Mouse (Mus musculus) spleen, adult 18-20 months (tissue): ENCODE measurements at regions not wholly inside any gene's neighbourhood (a gene's known extent, or its start where the extent isn't known, plus 50 kb on each side); places are given as distances from the start of the nearest gene placed in this dataset.

ENCODE experiments used
- DNase-seq, 2 experiments: peaks; one replicate each; pipeline ENCODE4 v3.0.0; 2022; ENCODE audit warnings: mixed read lengths in 2 of 2

GRCm38 (mm10) chr6:127311192-127312054, 135.2 kb upstream of the Parp11 start:
- DNase-seq, result no peak

- DNase-seq, result no peak
Observed at GRCm38 (mm10) chr6:127317309-127317708, 129.3 kb upstream of the Parp11 start.

- no peak for DNase-seq
Observed at GRCm38 (mm10) chr6:127318746-127319582, 127.7 kb upstream of the Parp11 start.

- no peak for DNase-seq
Observed at GRCm38 (mm10) chr6:127320600-127320999, 126.0 kb upstream of the Parp11 start.

- no peak for DNase-seq
Observed at GRCm38 (mm10) chr6:127321031-127321430, 125.6 kb upstream of the Parp11 start.

- no peak for DNase-seq
Observed at GRCm38 (mm10) chr6:127322398-127322797, 124.2 kb upstream of the Parp11 start.

GRCm38 (mm10) chr6:127324984-127325383, 121.7 kb upstream of the Parp11 start:
- no peak for DNase-seq

GRCm38 (mm10) chr6:127325596-127326332, 120.9 kb upstream of the Parp11 start:
- DNase-seq, result no peak

GRCm38 (mm10) chr6:127326333-127326729, 120.3 kb upstream of the Parp11 start:
- no peak for DNase-seq

GRCm38 (mm10) chr6:127329191-127330014, 117.2 kb upstream of the Parp11 start:
- DNase-seq, result no peak

- peak; percentile 68 to 73 for DNase-seq
Observed at GRCm38 (mm10) chr6:127330015-127330705, 116.5 kb upstream of the Parp11 start.

- DNase-seq, result no peak
Observed at GRCm38 (mm10) chr6:127331091-127331490, 115.5 kb upstream of the Parp11 start.

GRCm38 (mm10) chr6:127334256-127334655, 112.4 kb upstream of the Parp11 start:
- no peak for DNase-seq

GRCm38 (mm10) chr6:127335462-127335886, 111.2 kb upstream of the Parp11 start:
- DNase-seq, result no peak

- no peak for DNase-seq
Observed at GRCm38 (mm10) chr6:127335996-127336660, 110.5 kb upstream of the Parp11 start.

- no peak for DNase-seq
Observed at GRCm38 (mm10) chr6:127336681-127337397, 109.8 kb upstream of the Parp11 start.

GRCm38 (mm10) chr6:127337398-127337871, 109.2 kb upstream of the Parp11 start:
- no peak for DNase-seq

GRCm38 (mm10) chr6:127338412-127338811, 108.2 kb upstream of the Parp11 start:
- no peak for DNase-seq

GRCm38 (mm10) chr6:127341604-127342003, 105.0 kb upstream of the Parp11 start:
- no peak for DNase-seq
